Mouse (Mus musculus) urinary bladder, adult 2 months (tissue): ENCODE measurements around the gene Bptf. TPM values are rescaled to one million over a fixed set of nuclear protein-coding genes. Genes with fewer than 3 reads are reported as not detected.
"Not testable (repeated sequence)": the region's sequence is repeated elsewhere in the genome, so short reads cannot be mapped to it uniquely, and the experiment has no call there.

Source experiments
- DNase-seq: peaks from one replicate; pipeline ENCODE4 v3.0.0; 2022; ENCODE audit warnings: low spot score
- polyA plus RNA-seq: library from polyadenylated mRNA; depleted of rRNA; stranded (reverse); fragments of >200 nt; gene quantifications from 2 replicates; pipeline ENCODE4 v1.2.3, GENCODE M21; 2012

Bptf gene
- polyA plus RNA-seq, 1 experiment, result 23.2 TPM

DNA sequence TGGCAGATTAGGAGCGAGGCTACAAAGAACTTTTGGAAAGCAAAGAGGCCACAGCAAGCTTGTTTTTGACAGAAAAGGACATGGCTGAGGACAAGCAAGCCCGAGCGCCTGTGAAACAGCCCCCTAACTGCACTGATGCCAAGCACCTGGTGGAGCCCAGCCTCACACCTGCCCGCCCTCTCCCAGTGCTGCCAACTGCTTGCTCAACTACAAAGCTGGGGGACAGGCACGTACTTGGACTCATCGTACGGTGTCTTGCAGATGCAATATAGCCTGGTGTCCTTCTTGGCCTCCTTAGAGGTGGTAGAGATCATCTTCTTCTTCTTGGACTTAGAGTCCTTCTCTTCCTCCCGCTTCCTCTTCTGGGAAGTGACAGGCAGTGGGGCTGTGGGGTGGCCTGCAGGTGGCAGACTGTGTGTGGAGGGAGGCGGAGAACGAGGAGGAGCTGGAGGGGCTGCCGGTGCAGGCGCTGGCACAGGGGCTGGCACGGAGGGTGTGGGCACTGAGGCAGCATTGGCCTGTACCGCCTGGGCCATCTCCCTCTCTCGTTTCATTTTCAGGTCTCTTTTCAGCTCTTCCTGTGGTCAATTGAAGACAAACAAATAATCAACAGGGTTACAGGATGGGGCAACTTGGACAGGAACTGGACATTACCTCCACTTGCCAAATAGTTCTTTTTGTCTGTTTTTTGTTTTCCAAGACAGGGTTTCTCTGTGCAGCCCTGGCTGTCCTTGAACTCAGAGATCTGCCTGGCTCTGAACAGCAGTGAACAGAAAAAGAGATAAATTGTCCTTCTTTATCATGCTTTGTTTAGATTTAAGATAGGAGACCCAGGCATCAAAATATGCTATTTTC, 84.9 kb downstream of the Bptf start:
- DNase-seq, result no peak

- DNase-seq, result no peak
Measured at GRCm38 (mm10) chr11:107045546-107045945, 86.4 kb downstream of the Bptf start.

GRCm38 (mm10) chr11:107044321-107044720, 87.6 kb downstream of the Bptf start:
- DNase-seq, result no peak

DNA sequence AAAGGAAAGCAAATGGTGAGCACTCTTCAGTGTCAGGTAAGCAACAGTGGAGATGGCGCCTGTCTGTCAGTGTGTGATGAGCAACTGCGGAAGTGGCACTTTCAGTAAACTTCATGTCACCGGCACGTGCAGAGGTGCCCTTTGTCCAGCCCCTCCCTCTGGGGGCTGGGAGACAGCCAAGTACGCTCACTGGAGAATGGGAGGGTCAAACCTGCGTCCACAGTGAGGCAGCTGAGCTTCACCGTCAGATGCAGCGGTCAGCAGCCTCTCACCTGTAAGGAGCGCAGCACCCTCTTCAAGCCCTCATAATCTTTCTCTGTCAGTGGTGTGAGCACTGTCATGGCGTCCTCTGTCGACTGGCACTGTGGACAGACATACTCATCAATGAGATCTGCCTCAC, 88.6 kb downstream of the Bptf start:
- no peak for DNase-seq

DNA sequence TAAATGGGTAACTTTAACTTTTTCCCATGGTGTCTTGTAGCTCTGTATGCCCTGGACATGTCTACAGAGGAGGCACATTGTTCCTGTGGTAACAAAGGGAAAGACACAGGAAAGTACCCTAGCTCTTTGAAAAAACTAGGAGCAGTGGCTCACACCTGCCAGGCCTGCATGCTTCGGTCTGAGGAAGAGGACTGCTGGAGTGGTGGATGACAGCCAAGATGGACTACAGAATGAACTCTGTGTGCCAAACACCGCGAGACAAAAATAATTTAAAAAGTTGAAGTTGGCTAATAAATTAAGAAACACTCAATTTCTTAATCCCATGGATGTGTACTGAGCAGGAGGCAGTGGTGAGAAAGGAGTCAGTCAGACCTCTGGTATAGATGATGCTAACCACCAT, 90.5 kb downstream of the Bptf start:
- DNase-seq, result no peak

DNA sequence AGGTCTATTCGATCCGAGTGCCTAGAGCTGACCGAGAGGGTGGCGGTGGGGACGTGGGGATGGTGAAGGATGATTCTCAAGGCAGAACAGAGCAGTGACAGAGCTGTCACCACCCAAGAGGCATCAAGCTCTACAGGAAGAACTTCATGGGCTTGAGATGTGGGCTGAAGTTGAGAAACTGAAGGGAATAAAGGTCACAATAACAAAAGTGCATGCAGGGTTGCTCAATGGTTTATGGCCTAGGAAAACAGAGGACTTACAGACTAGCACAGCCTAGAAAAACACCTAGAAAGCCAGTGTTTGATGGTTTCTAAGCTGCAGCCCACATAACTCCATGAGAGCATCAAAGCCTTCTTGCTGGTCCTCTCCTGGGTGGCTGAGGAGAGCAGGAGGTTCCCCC, 92.5 kb downstream of the Bptf start:
- no peak for DNase-seq

- DNase-seq, result no peak
Measured at GRCm38 (mm10) chr11:107034085-107034810, 97.7 kb downstream of the Bptf start.

GRCm38 (mm10) chr11:107031635-107032034, 100.3 kb downstream of the Bptf start:
- no peak for DNase-seq

GRCm38 (mm10) chr11:107029536-107029935, 102.4 kb downstream of the Bptf start:
- no peak for DNase-seq

DNA sequence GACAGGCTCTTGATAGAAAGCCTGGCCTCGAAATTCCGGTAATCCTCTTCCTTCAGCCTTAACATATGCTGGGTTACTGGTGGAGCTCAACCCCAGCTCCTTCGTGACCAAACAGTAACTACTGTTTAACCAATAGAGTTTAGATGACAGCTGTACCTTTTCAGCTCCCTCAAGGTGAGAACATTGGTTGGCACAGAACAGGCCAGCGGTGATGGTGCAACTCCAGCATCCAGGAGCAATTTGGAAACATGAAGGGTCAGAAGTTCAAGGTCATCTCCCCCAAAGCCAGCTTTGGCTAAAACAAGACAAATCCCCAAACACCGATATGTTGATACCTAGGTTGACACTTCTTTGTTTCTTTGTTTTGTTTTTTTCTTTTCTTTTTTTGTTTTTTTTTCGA, 103.2 kb downstream of the Bptf start:
- DNase-seq, result no peak

GRCm38 (mm10) chr11:107028275-107028618, 103.7 kb downstream of the Bptf start:
- no peak for DNase-seq

- peak; percentile 82 for DNase-seq
Measured at GRCm38 (mm10) chr11:107027431-107028274, 104.3 kb downstream of the Bptf start.

DNA sequence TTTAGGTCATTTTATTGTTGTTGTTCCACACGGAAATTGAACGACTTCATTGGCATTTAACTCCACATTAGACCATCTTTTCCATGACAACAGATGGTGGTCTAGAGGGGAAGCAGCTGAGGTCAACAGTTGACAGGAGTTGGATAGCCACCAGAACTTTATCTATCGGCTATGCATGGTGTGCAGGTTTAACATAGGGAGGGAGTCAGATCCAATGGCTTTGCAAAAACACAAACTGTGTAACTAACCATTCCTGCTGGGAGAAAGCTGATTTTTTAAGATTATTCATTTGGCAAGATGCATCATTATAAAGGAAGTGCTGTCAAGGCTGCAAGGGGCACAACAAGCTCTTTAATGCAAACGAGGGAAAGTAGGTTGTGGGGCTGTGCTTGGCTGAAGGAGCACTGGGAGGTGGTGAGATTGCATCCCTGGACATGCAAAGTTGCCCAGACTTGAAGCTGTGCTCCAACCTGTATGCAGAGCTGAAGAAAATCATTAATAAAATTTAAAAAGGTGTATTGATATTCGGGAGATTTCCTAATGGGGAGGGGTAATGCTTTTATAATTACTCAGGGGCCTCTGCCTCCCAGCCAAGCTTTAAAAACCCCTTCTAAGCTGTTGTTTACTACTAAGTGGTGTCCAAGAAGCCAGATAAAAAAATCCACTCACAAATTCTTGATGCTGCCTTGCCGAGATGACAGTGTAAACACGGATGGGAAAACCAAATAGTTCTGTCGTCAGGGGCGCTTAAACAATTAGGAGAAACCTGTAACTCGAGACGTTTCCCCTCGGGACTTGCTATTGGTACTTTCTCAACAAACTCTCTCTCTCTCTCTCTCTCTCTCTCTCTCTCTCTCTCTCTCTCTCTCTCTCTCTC, 105.1 kb downstream of the Bptf start:
- DNase-seq, result no peak

GRCm38 (mm10) chr11:107025411-107026321, 106.3 kb downstream of the Bptf start, which contains the start of gene 1810010H24Rik:
Gene 1810010H24Rik (plus strand): TSS chr11:107025681.
- no peak for DNase-seq

DNA sequence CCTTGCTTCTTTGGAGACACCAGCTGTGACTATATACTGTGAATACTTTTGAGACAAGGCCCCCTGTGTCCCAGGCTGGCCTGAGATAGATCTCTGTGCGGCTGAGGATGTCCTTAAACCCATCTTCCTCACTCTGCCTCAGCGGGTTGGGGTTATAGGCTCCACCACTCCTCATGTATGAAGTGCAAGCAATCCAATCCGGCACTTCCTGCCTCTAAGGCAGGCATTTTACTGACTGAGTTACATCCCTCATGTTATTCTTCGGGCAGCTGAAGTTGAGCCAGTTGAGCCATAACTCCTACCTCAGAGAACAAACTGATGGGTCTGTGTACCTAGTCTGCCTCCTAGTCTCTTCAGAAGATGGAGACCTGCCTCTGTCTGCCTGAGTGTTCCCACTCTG, 107.5 kb downstream of the Bptf start:
- DNase-seq, result no peak

DNA sequence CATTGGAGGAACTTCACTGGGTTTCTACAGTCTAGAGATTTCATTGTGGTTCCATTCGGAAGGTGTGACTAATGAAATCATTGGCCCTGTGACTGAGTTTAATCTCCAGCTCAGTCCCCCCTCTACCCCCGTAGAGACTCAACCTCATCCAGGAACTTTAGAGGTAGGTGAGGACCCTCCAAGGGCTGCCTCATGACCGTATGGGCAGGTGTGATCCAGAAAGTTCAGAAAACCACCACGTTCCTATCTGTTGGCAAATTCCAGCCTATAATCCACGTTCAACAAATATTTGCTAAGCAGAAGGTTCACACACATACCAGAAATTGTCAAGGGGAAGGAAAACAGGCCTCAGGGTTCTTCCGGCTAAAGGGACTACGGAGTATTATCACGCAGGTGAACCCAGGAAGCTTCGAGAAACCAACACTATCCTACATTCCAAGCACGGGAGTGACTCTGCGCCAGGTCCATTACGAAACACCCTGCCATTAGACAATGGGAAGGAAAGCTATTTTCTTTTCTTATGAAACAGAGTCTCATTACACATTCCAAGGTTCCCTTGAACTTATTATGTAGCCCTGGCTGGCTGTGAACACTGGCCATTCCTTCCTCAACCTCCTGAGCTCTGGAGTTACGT, 109.8 kb downstream of the Bptf start:
- DNase-seq, result no peak

GRCm38 (mm10) chr11:107019722-107020121, 112.2 kb downstream of the Bptf start:
- not testable (repeated sequence) for DNase-seq

DNA sequence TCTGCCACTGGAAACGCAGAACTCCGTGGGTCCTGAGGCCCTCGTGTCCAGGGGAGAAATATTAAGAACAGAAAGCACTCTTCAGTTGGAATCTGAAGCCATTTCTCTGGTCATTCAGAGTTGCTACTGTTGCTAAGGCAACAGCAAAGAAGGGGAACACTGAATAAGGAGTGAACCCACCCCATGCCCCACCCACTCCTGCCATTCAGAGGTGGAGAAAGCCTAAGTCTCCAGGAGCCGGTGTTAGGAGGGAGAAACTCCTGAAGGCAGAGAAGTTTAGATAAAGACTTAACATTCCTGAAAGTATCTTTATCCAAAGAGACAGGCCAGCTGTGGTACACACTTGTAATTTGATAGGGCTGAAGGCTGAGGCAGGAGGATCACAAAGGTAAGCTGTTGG, 112.6 kb downstream of the Bptf start:
- DNase-seq, result no peak

DNA sequence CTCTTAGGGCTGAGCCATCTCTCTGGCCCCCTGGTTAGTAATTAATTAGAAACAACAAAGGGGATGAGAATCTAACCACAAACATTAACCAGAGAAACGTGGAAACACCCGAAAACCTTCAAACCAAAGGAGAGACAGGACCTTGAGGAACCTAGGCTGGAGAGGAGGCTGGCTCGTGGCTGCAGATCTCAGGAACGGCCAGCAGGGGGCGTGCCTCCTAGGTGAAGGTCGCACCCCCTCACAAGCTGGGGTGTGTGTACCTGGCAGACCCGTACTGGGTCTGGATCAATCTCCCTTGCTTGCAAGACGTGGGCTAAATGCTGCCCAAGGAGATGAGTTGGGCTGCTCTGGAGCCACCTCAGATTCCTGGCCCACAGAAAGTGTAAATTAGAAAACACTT, 113.3 kb downstream of the Bptf start:
- DNase-seq, result no peak
